Mouse (Mus musculus) cerebellum, adult 2 months (tissue): ENCODE data around the gene Btbd2.

Source experiments
- CTCF ChIP-seq: fragments of 200-500 bp; IDR thresholded peaks from 2 replicates; pipeline ENCODE4 v1.5.1; 2011; ENCODE audit warnings: low read depth, mild to moderate bottlenecking, control low read depth, low read length, moderate library complexity, borderline replicate concordance; ENCODE audit not compliant: insufficient read depth
- POLR2A ChIP-seq: fragments of 200-500 bp; IDR thresholded peaks from 2 replicates; pipeline ENCODE4 v1.6.1; 2011; ENCODE audit warnings: low read length, control low read depth, borderline replicate concordance; ENCODE audit not compliant: insufficient read depth

DNA sequence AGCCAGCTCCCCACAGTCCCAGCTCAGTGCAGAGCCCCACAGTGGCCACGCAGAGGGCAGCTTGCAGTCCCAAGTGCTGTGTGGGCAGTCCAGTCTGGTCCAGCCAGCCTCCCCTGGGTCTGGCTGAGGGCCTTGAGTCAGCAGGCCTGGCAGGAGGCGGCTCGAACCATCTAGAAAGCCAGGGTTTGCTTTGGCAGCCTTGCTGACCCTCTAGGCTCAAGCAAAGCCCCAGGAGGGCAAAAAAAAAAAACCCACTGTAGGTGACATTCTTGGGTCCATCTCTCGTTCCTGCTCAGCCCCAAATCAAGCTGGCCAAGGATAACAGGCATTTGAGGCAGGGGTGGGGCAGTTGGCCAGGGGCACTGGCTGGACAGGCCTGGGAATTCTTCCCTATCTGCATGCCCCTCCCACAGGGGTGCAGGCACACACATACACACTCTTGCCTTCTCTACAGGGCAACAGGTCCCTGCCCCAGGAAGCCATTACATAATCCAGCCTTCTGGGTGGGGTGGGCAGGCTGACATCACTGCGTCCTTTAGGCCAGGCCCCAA, 17.4 kb upstream of the Btbd2 start:
- TF ChIP-seq POLR2A (no peak), CTCF (no peak)
